Mouse (Mus musculus) heart, embryonic 11.5 days (tissue): ENCODE measurements around the gene Mdc1. TPM values are rescaled to one million over a fixed set of nuclear protein-coding genes. Genes with fewer than 3 reads are reported as not detected.

Source experiments
- microRNA-seq: library from miRNA; unstranded; fragments of <30 nt; microRNA quantifications from one replicate; pipeline ENCODE4, GENCODE M21; 2016; ENCODE audit warnings: borderline number of aligned reads
- polyA plus RNA-seq: library from polyadenylated mRNA; unstranded; fragments of >200 nt; fragmentation: Nextera tagmentation; extraction: Ambion mirVana; gene quantifications from 2 replicates; pipeline ENCODE4 v1.2.1, GENCODE M21; 2014

The Mdc1 gene
- polyA plus RNA-seq, 1 experiment from 2014 or later, result 19.0 TPM

Small RNAs within 50 kb of the gene (microRNA-seq; reads per million reads assigned to microRNA genes)
- 2.0 reads per million, percentile 25 among the genes with 10 or more reads in this experiment for gene Gm28033

Other genes with a start within 250 kb of the Mdc1 start
- gene Sfta2, start 240.0 kb upstream of the Mdc1 start, polyA plus RNA-seq, result not detected in 2 replicates
- not detected in 2 replicates for gene Gm9573, start 214.9 kb upstream of the Mdc1 start, polyA plus RNA-seq
- gene Mucl3, start 197.8 kb upstream of the Mdc1 start, polyA plus RNA-seq, result 0.29 and 0.62 TPM in 2 replicates
- gene Vars2, start 173.9 kb upstream of the Mdc1 start, polyA plus RNA-seq, result 9.1 and 12.7 TPM in 2 replicates
- gene Gtf2h4, start 167.8 kb upstream of the Mdc1 start, polyA plus RNA-seq, result 30.1 and 31.1 TPM in 2 replicates
- gene Ddr1, start 136.9 kb upstream of the Mdc1 start, polyA plus RNA-seq, result 60.6 and 89.2 TPM in 2 replicates
- 13.2 and 17.0 TPM in 2 replicates for gene Ier3, start 19.8 kb upstream of the Mdc1 start, polyA plus RNA-seq
- gene Flot1, start 18.3 kb upstream of the Mdc1 start, polyA plus RNA-seq, result 71.3 and 74.0 TPM in 2 replicates
- gene Tubb5, start 3.2 kb upstream of the Mdc1 start, polyA plus RNA-seq, result 855 and 931 TPM in 2 replicates
- 44.5 and 48.1 TPM in 2 replicates for gene Nrm, start 19.8 kb downstream of the Mdc1 start, polyA plus RNA-seq
- 21.3 and 25.0 TPM in 2 replicates for gene Ppp1r18, start 24.1 kb downstream of the Mdc1 start, polyA plus RNA-seq
- 23.8 and 25.9 TPM in 2 replicates for gene Dhx16, start 38.3 kb downstream of the Mdc1 start, polyA plus RNA-seq
- gene 2310061I04Rik, start 55.9 kb downstream of the Mdc1 start, polyA plus RNA-seq, result 22.2 and 26.7 TPM in 2 replicates
- 64.0 and 65.4 TPM in 2 replicates for gene Atat1, start 68.6 kb downstream of the Mdc1 start, polyA plus RNA-seq
- gene Mrps18b, start 74.9 kb downstream of the Mdc1 start, polyA plus RNA-seq, result 77.7 and 83.9 TPM in 2 replicates
- 26.9 and 27.2 TPM in 2 replicates for gene Ppp1r10, start 74.9 kb downstream of the Mdc1 start, polyA plus RNA-seq
- gene Abcf1, start 128.2 kb downstream of the Mdc1 start, polyA plus RNA-seq, result 74.2 and 91.7 TPM in 2 replicates
- 26.1 and 29.1 TPM in 2 replicates for gene Gnl1, start 138.3 kb downstream of the Mdc1 start, polyA plus RNA-seq
- gene Prr3, start 138.7 kb downstream of the Mdc1 start, polyA plus RNA-seq, result 17.4 TPM in 2 replicates
- 2.9 and 3.1 TPM in 2 replicates for gene H2-T24, start 179.0 kb downstream of the Mdc1 start, polyA plus RNA-seq
- gene H2-T23, start 191.3 kb downstream of the Mdc1 start, polyA plus RNA-seq, result 2.0 and 3.1 TPM in 2 replicates
- 6.7 and 7.3 TPM in 2 replicates for gene H2-T22, start 201.2 kb downstream of the Mdc1 start, polyA plus RNA-seq
- not detected in 2 replicates for gene Gm6034, start 201.4 kb downstream of the Mdc1 start, polyA plus RNA-seq
- not detected in 2 replicates for gene Gm11127, start 216.9 kb downstream of the Mdc1 start, polyA plus RNA-seq